Mouse (Mus musculus) heart, embryonic 14.5 days (tissue): ENCODE results near the gene Coq9. TPM values are rescaled to one million over a fixed set of nuclear protein-coding genes. Genes with fewer than 3 reads are reported as not detected.

ENCODE experiments used
- ATAC-seq: fragments of 200-750 bp; cut with Nextera tagmentation; 2 replicates; pipeline ENCODE4 v1.8.0; 2017; ENCODE audit warnings: low read depth, moderate TSS enrichment; ENCODE audit not compliant: insufficient number of reproducible peaks, insufficient read depth, low FRiP score
- H3K27ac ChIP-seq, 2 experiments: fragments of 200-500 bp in 1 of 2; fragments of 300-500 bp in 1 of 2; sonication (generic) in 1 of 2; replicated peaks in 1 of 2; 2 replicates each; pipeline ENCODE4 v1.5.1; 2012 to 2014; ENCODE audit warnings: low read depth in 2 of 2, low read length in 2 of 2, control low read depth in 1 of 2, mild to moderate bottlenecking in 1 of 2, mixed read lengths in 1 of 2; ENCODE audit not compliant: control insufficient read depth in 1 of 2, insufficient read depth in 1 of 2
- H3K27me3 ChIP-seq: fragments of 300-500 bp; sonication (generic); 2 replicates; pipeline ENCODE4 v1.6.1; 2014; ENCODE audit warnings: mild to moderate bottlenecking, low read length, control low read depth; ENCODE audit not compliant: control insufficient read depth, insufficient read depth
- H3K36me3 ChIP-seq: fragments of 300-500 bp; sonication (generic); 2 replicates; pipeline ENCODE4 v1.6.1; 2014; ENCODE audit warnings: mild to moderate bottlenecking, control low read depth, low read length, mixed read lengths; ENCODE audit not compliant: control insufficient read depth, insufficient read depth
- H3K4me1 ChIP-seq, 2 experiments: fragments of 200-500 bp in 1 of 2; fragments of 300-500 bp in 1 of 2; sonication (generic) in 1 of 2; 2 replicates each; pipeline ENCODE4 v1.6.1; 2012 to 2014; ENCODE audit warnings: low read length in 2 of 2, control low read depth in 1 of 2, mixed read lengths in 1 of 2; ENCODE audit not compliant: control insufficient read depth in 2 of 2, insufficient read depth in 2 of 2
- H3K4me2 ChIP-seq: fragments of 300-500 bp; sonication (generic); 2 replicates; pipeline ENCODE4 v1.6.1; 2014; ENCODE audit warnings: mild to moderate bottlenecking, low read length
- H3K4me3 ChIP-seq, 2 experiments: fragments of 200-500 bp in 1 of 2; fragments of 300-500 bp in 1 of 2; sonication (generic) in 1 of 2; 2 replicates each; pipeline ENCODE4 v1.5.1; 2012 to 2014; ENCODE audit warnings: low read length in 2 of 2, mild to moderate bottlenecking in 2 of 2, control low read depth in 1 of 2, low read depth in 1 of 2, moderate library complexity in 1 of 2; ENCODE audit not compliant: control insufficient read depth in 1 of 2, insufficient read depth in 1 of 2
- H3K9ac ChIP-seq: fragments of 300-500 bp; sonication (generic); 2 replicates; pipeline ENCODE4 v1.6.1; 2014; ENCODE audit warnings: mild to moderate bottlenecking, low read length
- H3K9me3 ChIP-seq: fragments of 300-500 bp; sonication (generic); 2 replicates; pipeline ENCODE4 v1.6.1; 2016; ENCODE audit warnings: low read length, control low read depth; ENCODE audit not compliant: control insufficient read depth
- WGBS: fragments of 180-500 bp; shearing (Covaris S2); extraction: QIAGEN DNeasy Blood & Tissue Kit; methylation state at CpG from one replicate; pipeline ENCODE4 v1.1.7; 2014; 5-methylcytosine and 5-hydroxymethylcytosine counted together
- polyA plus RNA-seq: library from polyadenylated mRNA; unstranded; fragments of >200 nt; fragmentation: Nextera tagmentation; extraction: Ambion mirVana; gene quantifications from 2 replicates; pipeline ENCODE4 v1.2.1, GENCODE M21; 2014

Coq9 gene
- polyA plus RNA-seq, 1 experiment from 2014 or later = 181 TPM

DNA sequence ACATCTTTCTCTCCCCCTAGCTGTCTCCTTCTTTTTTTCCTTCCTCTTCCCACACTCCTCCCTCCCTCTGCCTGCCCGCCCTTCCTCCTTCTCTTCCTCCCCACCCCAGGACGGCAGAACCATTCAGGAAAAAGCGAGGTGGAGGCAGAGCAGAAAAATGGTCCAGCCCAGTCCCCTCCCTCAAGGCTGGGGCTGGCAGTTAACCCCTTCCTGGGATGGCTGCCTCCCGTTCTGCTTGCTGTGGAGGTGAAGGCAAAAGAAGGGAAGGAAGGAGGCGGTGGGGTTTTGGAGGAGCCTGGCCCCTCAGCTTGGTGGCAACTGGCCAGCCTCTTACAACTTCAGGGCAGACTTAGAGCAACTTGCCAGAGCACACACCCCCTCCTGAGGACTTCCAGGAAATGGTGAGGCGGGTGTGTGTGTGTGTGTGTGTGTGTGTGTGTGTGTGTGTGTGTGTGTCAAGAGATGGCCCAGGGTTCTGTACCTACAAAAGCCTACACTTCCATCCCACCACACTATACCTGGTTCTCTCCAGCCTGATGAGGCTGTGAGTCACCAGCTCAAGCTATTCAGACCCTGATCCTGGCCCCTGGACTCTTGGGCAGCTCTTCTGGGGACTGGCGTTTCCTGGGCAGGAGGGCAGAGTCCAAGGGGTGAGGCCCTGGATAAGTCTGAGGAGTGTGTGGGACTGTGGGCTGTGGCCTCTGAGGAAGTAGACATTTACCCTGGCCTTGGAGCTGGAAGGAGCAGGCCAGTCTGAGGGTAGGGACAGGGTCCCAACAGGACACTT is 33.2 kb downstream of the Coq9 start:
- H3K27ac ChIP-seq = peak overlapping the region; percentile 50 to 77
- H3K36me3 ChIP-seq = peaks cover 21% of the 10 kb centered on the region
- H3K4me3 ChIP-seq = peak overlapping the region; percentile 36 to 42
- 8% methylated on average over 7 of the region's 7 CpGs for WGBS
- H3K4me2 ChIP-seq = peak overlapping the region; percentile 71
- H3K9me3 ChIP-seq = no peaks in the 10 kb centered on the region
- peaks cover 40 to 61% of the 10 kb centered on the region in 2 experiments for H3K4me1 ChIP-seq
- H3K27me3 ChIP-seq = no peaks in the 10 kb centered on the region
- peak overlapping the region; percentile 57 for H3K9ac ChIP-seq
- peak; percentile 41 for ATAC-seq

DNA sequence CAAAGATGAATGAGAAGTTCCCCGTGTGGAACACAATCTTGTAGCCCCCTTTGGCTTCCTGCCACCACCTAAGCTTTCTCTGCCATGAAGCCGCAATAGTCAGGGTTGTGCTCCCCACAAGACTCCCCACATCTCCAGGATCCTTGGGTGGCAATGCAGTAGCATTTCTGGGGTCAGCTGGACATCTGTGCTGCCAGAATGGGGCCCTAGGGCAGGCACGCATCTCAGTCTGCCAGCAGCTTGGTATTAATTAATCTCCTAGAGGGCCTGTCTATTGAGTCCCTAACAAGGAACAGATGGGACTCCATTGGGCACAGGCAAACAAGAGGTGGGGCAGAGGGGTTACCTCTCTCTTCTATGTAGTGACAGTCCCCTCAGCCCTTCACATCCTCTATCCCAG is 34.0 kb downstream of the Coq9 start:
- no peak for ATAC-seq
- peak overlapping the region; percentile 21; the same call in 1 of the 2 replicates for H3K9ac ChIP-seq
- WGBS = 55% methylated on average over 3 of the region's 3 CpGs
- no peak overlapping the region for H3K4me3 ChIP-seq
- no peaks in the 10 kb centered on the region for H3K27me3 ChIP-seq
- H3K9me3 ChIP-seq = no peaks in the 10 kb centered on the region
- H3K4me1 ChIP-seq = peaks cover 45 to 67% of the 10 kb centered on the region in 2 experiments
- peaks cover 12% of the 10 kb centered on the region for H3K36me3 ChIP-seq
- H3K27ac ChIP-seq = peak overlapping the region in 1 of 2 experiments; percentile 77; a peak in 2 of 4 replicates
- H3K4me2 ChIP-seq = peak overlapping the region; percentile 22

DNA sequence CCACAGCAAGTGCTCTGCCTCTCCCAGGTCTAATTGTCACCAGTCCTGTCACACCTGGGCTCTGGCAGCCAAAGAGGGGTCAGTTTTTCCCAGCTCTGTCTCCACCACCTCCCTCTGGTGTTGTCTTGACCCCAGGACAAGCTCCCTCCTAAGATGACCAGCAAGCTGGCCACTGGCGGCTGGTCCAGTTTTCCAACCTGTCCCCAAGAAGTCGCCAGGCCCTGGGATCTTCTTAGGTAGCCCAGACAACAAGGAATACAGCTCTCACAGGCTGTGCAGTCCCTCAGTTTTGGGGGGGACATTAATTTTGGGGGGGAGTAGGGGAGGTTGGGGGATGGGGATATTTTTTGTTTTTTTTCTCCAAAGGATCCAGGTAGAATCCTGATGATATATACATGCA is 34.5 kb downstream of the Coq9 start:
- ATAC-seq = no peak
- Histone ChIP-seq H3K27ac (no peak overlapping the region), H3K9me3 (no peaks in the 10 kb centered on the region), H3K4me2 (peak overlapping the region; percentile 97), H3K4me3 (no peak overlapping the region), H3K4me1 (peaks cover 45 to 67% of the 10 kb centered on the region in 2 experiments), H3K27me3 (no peaks in the 10 kb centered on the region), H3K9ac (peak overlapping the region; percentile 21; the same call in 1 of the 2 replicates), H3K36me3 (peaks cover 8% of the 10 kb centered on the region)
- WGBS = 71% methylated on average over 2 of the region's 2 CpGs

DNA sequence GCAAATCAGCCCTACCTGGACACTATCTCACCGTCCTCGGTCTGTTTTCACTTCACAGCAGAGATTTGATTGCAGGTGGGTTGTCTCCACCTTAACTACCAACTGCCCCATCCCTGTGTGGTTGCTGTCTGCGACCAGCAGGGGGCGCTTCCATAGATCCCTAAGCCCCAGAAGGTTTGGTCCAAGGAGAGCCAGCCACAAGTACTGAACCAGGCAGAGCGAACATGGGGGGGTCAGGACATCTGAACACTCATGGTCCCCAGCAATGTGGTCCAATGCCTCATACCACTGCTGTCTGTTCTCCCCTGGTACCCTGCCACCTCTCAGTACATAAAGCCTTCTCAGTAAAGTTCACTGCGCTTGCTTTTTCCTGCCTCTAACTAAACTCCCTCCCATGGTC is 36.2 kb downstream of the Coq9 start:
- Histone ChIP-seq H3K9me3 (no peaks in the 10 kb centered on the region), H3K27ac (no peak overlapping the region; a peak in 1 of 4 replicates), H3K4me3 (peak overlapping the region; percentile 62 to 72), H3K9ac (peak overlapping the region; percentile 85; the same call in 1 of the 2 replicates), H3K4me1 (peaks cover 36 to 54% of the 10 kb centered on the region in 2 experiments), H3K4me2 (peak overlapping the region; percentile 97), H3K27me3 (no peaks in the 10 kb centered on the region), H3K36me3 (peaks cover 4% of the 10 kb centered on the region; the same call in 1 of the 2 replicates)
- 8% methylated on average over 6 of the region's 6 CpGs for WGBS
- no peak for ATAC-seq

- Histone ChIP-seq H3K27me3 (no peaks in the 10 kb centered on the region), H3K36me3 (peaks cover 3% of the 10 kb centered on the region; the same call in 1 of the 2 replicates), H3K9me3 (no peaks in the 10 kb centered on the region), H3K27ac (peak overlapping the region; percentile 9 to 79; a peak in 2 of 4 replicates), H3K4me3 (peak overlapping the region; percentile 62 to 72), H3K4me1 (peaks cover 29 to 45% of the 10 kb centered on the region in 2 experiments), H3K9ac (peak overlapping the region; percentile 85), H3K4me2 (peak overlapping the region; percentile 97)
- WGBS = 5% methylated on average over 17 of the region's 17 CpGs
- no peak for ATAC-seq
These were observed 37.2 kb downstream of the Coq9 start for GRCm38 (mm10) chr8:94875096-94875870.

DNA sequence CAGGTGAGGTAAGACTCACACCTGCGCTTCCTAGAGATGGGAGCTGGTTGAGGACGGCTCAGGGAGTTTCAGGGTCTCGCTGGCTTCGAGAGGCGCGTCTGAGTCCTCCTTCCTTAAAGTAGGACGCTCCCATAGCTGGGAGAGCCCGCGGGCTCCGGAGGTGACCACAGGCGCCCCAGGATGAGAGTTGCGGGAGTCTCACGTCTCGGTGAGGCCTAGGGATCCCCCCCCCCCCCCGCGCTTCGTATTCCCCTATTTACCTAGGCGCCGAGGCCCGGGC is 37.7 kb downstream of the Coq9 start:
- WGBS = 0% methylated on average over 15 of the region's 20 CpGs
- Histone ChIP-seq H3K27me3 (no peaks in the 10 kb centered on the region), H3K9ac (peak overlapping the region; percentile 85), H3K27ac (peak overlapping the region; percentile 9 to 79; a peak in 2 of 4 replicates), H3K36me3 (no peaks in the 10 kb centered on the region), H3K4me2 (peak overlapping the region; percentile 97), H3K4me1 (peaks cover 25 to 40% of the 10 kb centered on the region in 2 experiments), H3K9me3 (no peaks in the 10 kb centered on the region), H3K4me3 (peak overlapping the region; percentile 62 to 72)
- ATAC-seq = peak; percentile 5; the same call in 1 of the 2 replicates

DNA sequence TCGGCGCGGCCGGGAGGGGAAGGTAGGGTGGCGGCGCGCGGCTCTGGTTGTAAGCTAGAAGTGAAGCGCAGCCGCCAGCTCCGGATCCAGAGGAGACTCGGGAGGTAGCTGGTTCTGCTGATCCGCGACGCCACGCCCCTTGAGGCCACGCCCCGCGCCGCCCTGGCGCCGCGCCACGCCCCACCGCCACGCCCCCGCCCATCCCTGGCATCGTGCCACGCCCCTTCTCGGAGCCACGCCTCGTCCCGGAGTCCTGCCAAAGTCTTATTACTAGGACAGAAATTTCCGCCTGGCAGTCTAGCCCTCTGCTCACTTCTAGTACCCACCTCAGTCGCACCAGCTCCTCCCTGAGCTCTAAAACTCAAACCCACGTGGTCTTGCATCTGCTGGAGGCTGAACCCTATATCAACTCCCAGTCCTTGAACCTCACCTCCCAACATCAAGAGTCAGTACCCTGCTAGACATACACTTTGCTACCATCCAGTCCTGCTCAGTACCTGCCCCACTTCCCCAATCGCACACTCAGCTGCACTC is 38.1 kb downstream of the Coq9 start, which contains the start of gene Dok4:
Gene Dok4 (minus strand): TSS at position 134 of the 534 bp plus-strand sequence.
- Histone ChIP-seq H3K4me1 (peaks cover 21 to 36% of the 10 kb centered on the region in 2 experiments), H3K4me2 (peak within 1 kb of the TSS; percentile 97), H3K27ac (peak within 1 kb of the TSS; percentile 9 to 79; a peak in 2 of 4 replicates), H3K27me3 (no peaks in the 10 kb centered on the region), H3K9ac (peak within 1 kb of the TSS; percentile 85), H3K36me3 (no peaks in the 10 kb centered on the region), H3K9me3 (no peaks in the 10 kb centered on the region), H3K4me3 (peak within 1 kb of the TSS; percentile 62 to 72)
- WGBS = 1% methylated on average over 26 of the region's 37 CpGs
- peak; percentile 83 for ATAC-seq
